Mouse (Mus musculus): ENCODE results near the gene Ltbp3. TPM values are rescaled to one million over a fixed set of nuclear protein-coding genes. Genes with fewer than 3 reads are reported as not detected.
A peak's percentile ranks its signal among the peaks of the same experiment; 100 is the strongest.

The Ltbp3 gene
- total RNA-seq, 2 experiments from 2014 or later = 37.2 to 41.8 TPM

DNA sequence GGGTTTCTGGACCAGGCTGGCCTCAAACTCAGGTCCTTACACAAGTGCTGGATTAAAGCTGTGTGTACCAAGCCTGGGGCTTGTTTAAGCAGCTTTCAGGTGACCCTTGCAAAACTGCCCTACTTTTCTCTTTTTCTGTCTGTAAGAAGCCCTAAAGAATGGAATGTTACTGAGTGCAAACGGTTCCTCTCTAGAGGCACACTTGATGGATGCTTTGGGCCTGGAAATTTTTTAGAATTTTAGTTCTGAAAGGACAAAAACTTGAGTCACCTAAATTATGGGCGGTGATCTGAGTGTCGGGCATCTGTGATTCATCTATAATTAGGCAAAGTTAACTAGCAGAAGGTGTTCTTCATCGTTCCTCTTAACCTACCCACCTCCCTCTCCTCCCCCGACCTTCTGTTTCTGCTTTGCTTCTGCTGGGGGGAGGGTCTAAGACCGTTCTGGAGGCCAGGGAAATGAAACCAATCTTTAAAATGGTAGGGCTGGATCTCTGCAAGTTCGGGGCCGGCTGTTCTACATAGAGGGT is 63.7 kb downstream of the Ltbp3 start:
- peak; percentile 75 to 78 for DNase-seq (ENCODE audit: low spot score in 2 of 2)

DNA sequence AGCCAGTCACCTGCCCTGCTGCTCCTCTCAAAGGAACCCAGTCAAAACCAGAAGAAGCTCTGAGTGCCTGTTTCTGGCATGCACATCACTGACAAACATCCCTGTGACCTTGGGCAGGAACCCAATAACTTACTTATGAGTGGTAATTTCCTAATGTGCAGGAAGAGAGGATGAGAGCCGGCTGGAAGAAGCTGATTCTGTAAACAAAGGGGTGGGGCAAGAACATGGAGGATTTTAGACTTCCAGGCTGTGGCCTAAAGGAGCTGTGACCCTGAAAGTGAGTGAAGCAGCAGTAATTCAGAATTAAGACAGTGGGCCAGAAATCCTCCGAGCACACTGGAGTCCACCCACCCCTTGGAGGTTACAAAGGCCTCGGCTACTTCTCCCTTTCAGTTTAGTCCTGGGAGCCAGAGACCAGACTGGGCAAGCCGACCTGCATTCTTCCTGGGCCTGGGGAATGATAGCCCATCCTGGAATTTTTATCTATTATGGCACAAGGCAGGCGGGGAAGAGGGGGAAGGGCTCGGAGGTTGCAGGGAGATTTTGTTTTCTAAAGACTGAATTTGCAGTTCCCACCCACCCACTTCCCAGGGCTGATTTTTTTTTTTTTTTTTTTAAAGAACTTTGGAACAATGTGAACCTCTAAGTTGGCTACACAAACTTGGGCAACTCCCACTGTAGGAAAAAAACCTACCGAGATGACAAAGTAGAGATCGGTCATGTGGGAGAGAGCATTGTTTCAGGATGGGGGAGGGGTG is 65.5 kb downstream of the Ltbp3 start:
- no peak for DNase-seq (ENCODE audit: low spot score in 2 of 2)

DNA sequence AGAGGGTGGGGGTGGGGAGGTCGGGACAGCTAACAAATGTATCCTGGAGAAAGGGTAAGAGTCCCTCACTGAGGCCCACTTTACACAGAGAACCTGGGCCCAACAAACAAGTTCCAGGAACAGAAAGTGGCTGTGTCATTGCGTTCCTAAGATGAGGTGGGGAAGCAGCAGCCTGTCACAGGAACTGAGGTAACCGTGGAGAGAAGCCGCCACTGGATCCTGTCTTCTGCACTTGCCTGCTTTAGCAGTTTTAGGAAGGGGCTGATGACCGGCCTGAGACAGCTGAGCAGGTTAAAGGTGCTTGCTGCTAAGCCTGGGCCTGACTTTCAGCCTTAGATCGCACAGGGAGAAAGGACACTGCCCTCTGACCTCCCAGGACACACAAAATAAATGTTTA is 66.1 kb downstream of the Ltbp3 start:
- no peak for DNase-seq (ENCODE audit: low spot score in 2 of 2)

DNA sequence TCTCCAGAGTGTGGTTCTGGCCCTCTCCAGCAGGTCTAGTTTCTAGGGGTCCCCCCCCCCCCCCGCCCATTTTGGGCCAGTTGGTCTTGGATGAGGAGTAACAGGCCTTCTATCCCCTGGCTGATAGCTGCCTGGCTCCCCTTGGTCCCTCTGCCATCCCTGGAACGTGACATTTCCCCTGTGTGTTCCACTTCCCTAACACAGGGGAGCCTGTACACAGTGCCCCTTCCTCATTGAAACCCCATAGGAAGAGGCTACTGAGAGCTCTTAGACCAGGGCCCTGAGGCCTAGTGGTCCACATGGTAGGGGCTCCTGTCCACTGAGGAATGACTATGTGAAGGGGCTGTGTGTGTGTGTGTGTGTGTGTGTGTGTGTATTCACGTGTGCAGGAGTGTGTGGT is 67.0 kb downstream of the Ltbp3 start:
- DNase-seq (ENCODE audit: low spot score in 2 of 2) = no peak

Other genes starting within 250 kb of the Ltbp3 start
- 1 to 10 TPM; 5.3 to 6.7 TPM for gene 1700020D05Rik, start 237.1 kb upstream of the Ltbp3 start, total RNA-seq (2021)
- 10 to 100 TPM; 88.3 TPM for gene Snx32, start 230.4 kb upstream of the Ltbp3 start, total RNA-seq (2021)
- gene Ovol1, start 180.3 kb upstream of the Ltbp3 start, total RNA-seq (2021) = not detected
- gene Ap5b1, start 172.9 kb upstream of the Ltbp3 start, total RNA-seq (2021) = 1 to 10 TPM; 5.7 to 6.1 TPM
- 10 to 100 TPM; 83.1 to 83.4 TPM for gene Rnaseh2c, start 139.0 kb upstream of the Ltbp3 start, total RNA-seq (2021)
- gene Kat5, start 130.7 kb upstream of the Ltbp3 start, total RNA-seq (2021) = 10 to 100 TPM; 92.6 to 96.3 TPM
- gene Rela, start 103.4 kb upstream of the Ltbp3 start, total RNA-seq (2021) = 10 to 100 TPM; 18.8 to 22.0 TPM
- 10 to 100 TPM; 11.5 to 13.3 TPM for gene Sipa1, start 77.2 kb upstream of the Ltbp3 start, total RNA-seq (2021)
- 10 to 100 TPM; 18.8 to 22.4 TPM for gene Map3k11, start 52.2 kb upstream of the Ltbp3 start, total RNA-seq (2021)
- 10 to 100 TPM; 61.1 to 74.0 TPM for gene Pcnx3, start 52.0 kb upstream of the Ltbp3 start, total RNA-seq (2021)
- gene Kcnk7, start 36.5 kb upstream of the Ltbp3 start, total RNA-seq (2021) = not detected
- gene Ehbp1l1, start 14.6 kb upstream of the Ltbp3 start, total RNA-seq (2021) = 10 to 100 TPM; 23.7 to 24.7 TPM
- gene Fam89b, start 11.3 kb upstream of the Ltbp3 start, total RNA-seq (2021) = 10 to 100 TPM; 24.4 to 30.9 TPM
- gene Scyl1, start 30.5 kb downstream of the Ltbp3 start, total RNA-seq (2021) = 10 to 100 TPM; 90.8 to 93.4 TPM
- 10 to 100 TPM; 13.5 to 13.6 TPM for gene Frmd8, start 134.4 kb downstream of the Ltbp3 start, total RNA-seq (2021)
- 1 to 10 TPM; 2.3 to 3.2 TPM for gene Slc25a45, start 136.9 kb downstream of the Ltbp3 start, total RNA-seq (2021)
- gene Tigd3, start 153.2 kb downstream of the Ltbp3 start, total RNA-seq (2021) = 1 to 10 TPM; 4.1 to 4.2 TPM
- gene Dpf2, start 172.1 kb downstream of the Ltbp3 start, total RNA-seq (2021) = 100 to 1,000 TPM in 1 of 2 experiments, 10 to 100 TPM in 1; 90.1 to 102 TPM
- gene Cdc42ep2, start 183.9 kb downstream of the Ltbp3 start, total RNA-seq (2021) = 1 to 10 TPM; 4.7 to 5.4 TPM
- gene Pola2, start 223.3 kb downstream of the Ltbp3 start, total RNA-seq (2021) = 1 to 10 TPM; 4.9 to 5.0 TPM
- gene Slc22a20, start 245.2 kb downstream of the Ltbp3 start, total RNA-seq (2021) = not detected